Mouse (Mus musculus) kidney, postnatal 14 days (tissue): ENCODE results near the gene Rrm2.

Experiments used
- DNase-seq: peaks from one replicate; pipeline ENCODE4 v3.0.0; 2022; ENCODE audit warnings: mixed read lengths

The Rrm2 gene

DNA sequence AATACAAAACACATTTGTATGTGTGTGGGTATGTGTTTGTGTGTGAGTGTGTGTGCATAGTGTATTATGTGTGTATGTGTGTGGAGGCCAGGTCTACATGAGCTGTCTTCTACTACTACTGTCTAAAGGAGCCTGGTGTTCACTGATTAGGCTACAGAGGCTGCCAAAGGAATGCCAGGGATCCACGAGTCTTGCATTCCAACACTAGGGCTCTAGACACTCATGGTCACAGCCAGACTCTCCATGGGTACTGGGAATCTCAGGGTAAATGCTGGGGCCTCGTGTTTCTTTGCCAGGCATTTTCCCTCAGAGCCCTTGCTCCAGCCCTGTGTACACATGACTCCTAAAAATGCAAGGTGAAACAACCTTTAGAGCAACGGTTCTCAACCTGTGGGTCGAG, 45.6 kb downstream of the Rrm2 start:
- DNase-seq: no peak

GRCm38 (mm10) chr12:24754693-24755092, 46.7 kb downstream of the Rrm2 start:
- DNase-seq: peak; percentile 29

- DNase-seq: no peak
Observed at GRCm38 (mm10) chr12:24755471-24755870, 47.4 kb downstream of the Rrm2 start.

DNA sequence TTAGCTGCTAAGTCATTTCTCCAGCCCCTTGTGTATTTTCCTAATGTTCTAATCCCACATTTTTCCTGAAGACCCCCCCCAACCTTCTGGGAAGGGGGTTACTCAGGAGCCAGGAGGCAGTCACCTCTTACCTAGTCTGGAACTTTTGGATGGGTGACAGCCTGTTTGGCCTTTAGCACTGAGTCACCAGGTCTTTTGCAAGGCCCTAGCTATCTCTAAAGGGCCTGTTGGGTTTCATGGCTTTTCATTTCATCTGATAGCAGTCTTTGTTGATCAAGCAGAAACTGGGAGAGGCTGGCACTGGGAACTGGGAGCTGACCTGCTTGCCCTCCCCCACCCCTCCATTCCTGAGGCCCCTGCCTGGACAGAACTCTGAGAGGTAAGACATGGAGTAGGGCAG, 49.3 kb downstream of the Rrm2 start:
- no peak for DNase-seq

DNA sequence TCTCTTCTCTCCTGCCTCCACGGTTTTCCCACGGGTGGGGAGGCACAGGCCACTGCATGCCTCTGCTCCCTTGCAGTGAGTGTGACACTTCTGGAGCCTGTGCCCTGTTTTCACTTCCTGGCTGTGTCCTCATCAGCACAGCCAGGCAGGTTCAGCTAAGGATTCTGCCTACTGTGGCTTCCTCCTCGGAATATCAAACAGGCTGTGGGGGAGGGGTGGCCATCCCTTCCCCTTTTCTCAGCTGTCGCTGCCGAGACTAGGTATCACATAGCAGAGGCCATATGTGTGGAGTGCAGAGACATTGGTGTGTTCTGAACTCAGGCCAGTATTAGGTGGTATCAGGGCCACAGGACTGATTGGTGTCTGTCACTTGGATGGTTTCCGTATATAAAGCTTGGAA, 50.3 kb downstream of the Rrm2 start:
- DNase-seq: peak; percentile 18

GRCm38 (mm10) chr12:24762253-24762652, 54.2 kb downstream of the Rrm2 start:
- peak; percentile 12 for DNase-seq
